Mouse (Mus musculus) embryonic fibroblast, embryonic 13.5 days (primary cell): Measurements from ENCODE around the gene Usp32. TPM values are rescaled to one million over a fixed set of nuclear protein-coding genes. Genes with fewer than 3 reads are reported as not detected.

Experiments used
- H3K27ac ChIP-seq: 2 replicates; pipeline ENCODE4 v1.5.1; 2012; ENCODE audit warnings: low read length, control low read depth, inconsistent platforms; ENCODE audit not compliant: insufficient read depth
- H3K4me1 ChIP-seq: 2 replicates; pipeline ENCODE4 v1.6.1; 2011; ENCODE audit warnings: low read length; ENCODE audit not compliant: control insufficient read depth, insufficient read depth
- H3K4me3 ChIP-seq: 2 replicates; pipeline ENCODE4 v1.5.1; 2011; ENCODE audit warnings: mild to moderate bottlenecking, control low read depth, low read length; ENCODE audit not compliant: insufficient read depth
- CTCF ChIP-seq: IDR thresholded peaks from 2 replicates; pipeline ENCODE4 v1.5.1; 2011; ENCODE audit warnings: mild to moderate bottlenecking, control low read depth, low read length, moderate library complexity, borderline replicate concordance; ENCODE audit not compliant: insufficient read depth
- POLR2A ChIP-seq: IDR thresholded peaks from 2 replicates; pipeline ENCODE4 v1.6.1; 2011; ENCODE audit warnings: low read depth, mild to moderate bottlenecking, control low read depth, low read length, moderate library complexity
- polyA plus RNA-seq: library from polyadenylated mRNA; stranded (reverse); fragments of >200 nt; gene quantifications from 2 replicates; pipeline ENCODE4 v1.2.4, GENCODE M21; 2011; ENCODE audit warnings: low read depth; ENCODE audit not compliant: missing spikeins, insufficient read length

The Usp32 gene
- polyA plus RNA-seq, 1 experiment, result 49.9 TPM

DNA sequence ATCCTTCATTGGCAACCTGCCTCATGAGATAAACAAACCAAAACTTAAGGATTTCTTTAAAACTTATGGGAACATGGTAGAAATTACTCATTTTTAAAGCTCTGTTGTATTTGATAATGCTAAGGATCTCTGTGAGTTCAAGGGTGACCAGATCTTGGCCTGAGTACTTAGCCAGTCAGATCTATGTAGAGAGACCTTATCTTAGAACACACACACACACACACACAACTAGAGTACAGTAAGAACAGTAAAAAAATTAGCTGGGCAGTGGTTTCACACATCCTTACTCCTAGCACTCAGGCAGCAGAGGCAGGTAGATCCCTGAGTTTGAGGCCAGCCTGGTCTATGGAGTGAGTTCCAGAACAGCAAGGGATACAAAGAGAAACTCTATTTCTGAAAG, 53.7 kb downstream of the Usp32 start:
- H3K27ac ChIP-seq, result no peak overlapping the region
- TF ChIP-seq POLR2A, result no peak
- TF ChIP-seq CTCF, result no peak
- H3K4me3 ChIP-seq, result no peak overlapping the region
- H3K4me1 ChIP-seq, result no peaks in the 10 kb centered on the region

DNA sequence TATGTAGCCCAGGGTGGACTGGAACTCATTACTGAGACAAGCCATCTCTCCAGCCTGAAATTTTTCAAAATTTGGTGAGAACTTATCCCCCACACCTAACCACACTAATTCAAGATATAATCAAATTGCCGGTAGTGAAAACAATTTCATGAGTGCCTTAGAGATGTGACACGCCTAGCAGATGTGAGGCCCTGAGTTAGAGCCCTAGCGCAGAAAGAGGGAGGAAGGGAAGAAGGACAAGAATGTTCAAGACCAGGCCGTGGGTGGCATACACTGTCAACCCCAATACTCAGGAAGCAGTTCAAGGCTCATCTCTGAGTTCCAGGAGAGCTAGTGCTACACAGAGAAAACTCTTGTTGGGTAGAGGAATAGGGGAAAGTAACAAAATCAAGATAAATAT, 72.1 kb downstream of the Usp32 start:
- no peak overlapping the region for H3K4me3 ChIP-seq
- no peaks in the 10 kb centered on the region for H3K4me1 ChIP-seq
- no peak overlapping the region for H3K27ac ChIP-seq
- TF ChIP-seq POLR2A (no peak), CTCF (no peak)

DNA sequence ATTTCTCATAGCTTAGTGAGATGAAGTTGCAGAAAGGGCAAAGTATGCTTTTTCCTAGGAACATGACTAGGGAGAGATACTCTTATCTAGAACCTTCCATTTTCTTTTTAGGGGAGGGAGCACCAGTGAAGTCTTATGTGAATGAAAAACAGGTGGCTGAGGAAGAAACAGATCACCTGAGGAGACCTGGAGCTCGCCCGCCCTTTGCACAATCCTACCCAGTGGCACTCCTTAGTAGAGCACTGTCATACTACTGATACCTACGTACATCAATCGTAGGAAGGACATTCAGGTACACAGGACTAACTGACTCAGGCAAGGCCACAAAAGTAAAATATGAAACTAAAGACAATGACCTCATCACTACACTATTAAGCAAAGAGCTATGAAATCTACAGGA, 81.4 kb downstream of the Usp32 start:
- Histone ChIP-seq H3K4me3 (no peak overlapping the region), H3K27ac (no peak overlapping the region), H3K4me1 (no peaks in the 10 kb centered on the region)
- TF ChIP-seq POLR2A (no peak), CTCF (no peak)

DNA sequence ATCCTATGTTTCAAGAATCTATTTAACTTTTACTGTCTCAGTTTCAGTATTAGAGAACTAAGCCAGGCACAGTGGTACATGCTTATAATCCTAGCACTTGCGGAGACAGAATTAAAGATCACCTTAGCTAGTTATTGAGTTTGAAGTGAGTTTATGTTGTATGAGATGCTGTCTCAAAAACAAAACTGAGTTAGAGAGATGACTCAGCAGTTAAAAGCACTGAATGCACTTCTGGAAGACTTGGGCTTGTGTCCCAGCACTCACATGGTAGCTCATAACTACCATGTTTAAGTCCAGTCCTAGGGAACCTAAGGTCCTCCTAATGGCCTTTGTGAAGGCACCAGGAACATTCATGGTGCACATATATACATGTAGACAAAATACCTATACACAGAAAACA, 82.4 kb downstream of the Usp32 start:
- Histone ChIP-seq H3K4me3 (no peak overlapping the region), H3K4me1 (no peaks in the 10 kb centered on the region), H3K27ac (no peak overlapping the region)
- no peak for TF ChIP-seq POLR2A
- no peak for TF ChIP-seq CTCF

DNA sequence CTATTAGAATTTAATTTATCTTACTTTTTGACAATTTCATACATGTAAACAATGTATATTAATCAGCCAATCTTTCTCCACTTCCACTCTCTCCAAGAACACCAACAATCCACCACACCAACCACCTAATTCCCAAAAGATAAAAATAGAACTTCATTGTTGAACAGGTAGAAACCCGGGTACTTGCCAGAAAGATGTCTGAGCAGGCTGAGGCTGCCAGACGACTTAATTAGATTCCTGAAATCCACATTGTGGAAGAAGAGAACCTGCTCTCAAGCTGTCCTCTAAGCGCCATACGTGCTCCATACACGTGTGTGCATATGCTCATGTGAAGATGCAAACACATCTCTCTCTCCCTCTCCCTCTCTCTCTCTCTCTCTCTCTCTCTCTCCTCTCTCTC, 83.1 kb downstream of the Usp32 start:
- Histone ChIP-seq H3K27ac (no peak overlapping the region), H3K4me1 (no peaks in the 10 kb centered on the region)
- no peak for TF ChIP-seq CTCF
- TF ChIP-seq POLR2A, result no peak

DNA sequence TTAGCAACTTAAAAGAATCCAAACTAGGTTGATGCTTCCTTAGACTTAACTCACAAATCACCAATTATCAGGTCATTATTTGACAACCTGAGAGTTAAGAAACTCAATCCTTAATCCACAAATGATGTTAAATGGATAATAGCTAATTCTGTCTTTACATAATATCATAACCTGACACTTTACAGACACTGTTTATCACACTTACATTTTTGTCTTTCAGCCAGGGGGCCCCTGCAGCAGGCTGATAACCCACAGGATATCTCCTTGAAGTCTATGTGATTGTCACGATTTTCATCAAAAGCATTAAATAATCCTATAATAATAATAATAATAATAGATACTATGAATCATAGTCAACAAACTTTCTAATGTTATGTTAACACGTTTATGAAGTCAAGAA, 84.4 kb downstream of the Usp32 start:
- no peak overlapping the region for H3K27ac ChIP-seq
- H3K4me1 ChIP-seq, result no peaks in the 10 kb centered on the region
- TF ChIP-seq POLR2A, result no peak
- TF ChIP-seq CTCF, result no peak
- no peak overlapping the region for H3K4me3 ChIP-seq

More for the DNA sequence above, 83.1 kb downstream of the Usp32 start:
- H3K4me3 ChIP-seq, result no peak overlapping the region

DNA sequence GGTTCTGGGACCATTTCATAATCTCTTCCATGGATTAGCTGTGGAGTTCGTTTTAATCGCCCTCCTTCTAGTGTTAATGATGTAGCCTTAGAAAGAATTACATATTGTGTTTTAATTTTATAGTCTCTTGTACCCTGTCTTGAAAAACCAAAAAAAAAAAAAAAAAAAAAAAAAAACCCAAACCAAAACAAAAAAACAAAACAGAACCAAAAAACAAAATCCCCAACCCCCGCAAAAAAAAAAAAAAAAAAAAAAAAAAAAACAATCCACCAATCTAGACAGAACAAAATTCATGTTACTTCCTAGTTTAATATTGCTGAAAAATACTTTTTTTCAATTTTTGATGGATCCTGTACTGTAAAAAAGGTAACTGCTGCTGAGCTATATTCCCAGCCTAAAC, 100.7 kb downstream of the Usp32 start:
- TF ChIP-seq CTCF (no peak), POLR2A (no peak)
- Histone ChIP-seq H3K4me1 (no peaks in the 10 kb centered on the region), H3K4me3 (no peak overlapping the region)

DNA sequence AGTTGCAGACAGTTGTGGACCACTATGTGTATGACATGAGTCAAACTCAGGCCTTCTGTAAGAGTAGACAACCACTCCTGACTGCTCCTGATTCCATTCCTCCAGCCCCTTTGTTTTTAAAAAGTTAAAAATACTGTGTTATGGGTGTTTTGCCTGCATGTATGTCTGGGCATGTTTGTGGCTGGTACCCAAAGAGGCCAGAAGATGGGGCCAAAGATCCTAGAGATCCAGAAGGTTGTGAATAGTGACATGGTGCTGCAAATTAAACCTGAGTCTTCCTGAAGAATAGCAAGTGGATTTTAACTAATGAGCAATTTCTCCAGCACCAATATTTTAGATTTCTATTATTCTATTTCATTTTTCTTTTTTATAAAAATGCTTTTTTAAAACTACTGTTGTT, 126.8 kb downstream of the Usp32 start:
- Histone ChIP-seq H3K4me1 (no peaks in the 10 kb centered on the region), H3K27ac (no peak overlapping the region), H3K4me3 (no peak overlapping the region)
- TF ChIP-seq CTCF (no peak), POLR2A (no peak)

More for the DNA sequence above, 100.7 kb downstream of the Usp32 start:
- no peak overlapping the region for H3K27ac ChIP-seq

DNA sequence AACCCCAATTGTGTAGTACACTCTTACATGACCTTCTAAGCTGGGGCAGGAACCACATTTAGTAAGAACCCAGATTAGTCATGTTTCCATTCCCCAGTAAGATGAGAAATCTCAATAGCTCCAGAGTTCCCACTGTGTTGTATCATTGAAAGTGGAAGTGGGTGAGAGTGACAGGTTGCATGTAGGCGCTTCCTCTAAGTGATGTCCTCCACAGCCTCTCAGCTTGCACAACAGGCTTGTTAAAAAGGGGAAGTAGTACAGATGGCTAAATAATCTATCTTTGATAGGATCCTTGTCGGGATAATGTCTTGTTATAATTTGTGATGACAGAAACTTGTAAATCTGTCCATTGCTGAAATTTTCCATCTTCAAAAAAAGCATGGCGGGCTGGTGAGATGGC, 136.4 kb downstream of the Usp32 start:
- Histone ChIP-seq H3K4me1 (no peaks in the 10 kb centered on the region), H3K27ac (no peak overlapping the region), H3K4me3 (no peak overlapping the region)
- TF ChIP-seq CTCF (no peak), POLR2A (no peak)

DNA sequence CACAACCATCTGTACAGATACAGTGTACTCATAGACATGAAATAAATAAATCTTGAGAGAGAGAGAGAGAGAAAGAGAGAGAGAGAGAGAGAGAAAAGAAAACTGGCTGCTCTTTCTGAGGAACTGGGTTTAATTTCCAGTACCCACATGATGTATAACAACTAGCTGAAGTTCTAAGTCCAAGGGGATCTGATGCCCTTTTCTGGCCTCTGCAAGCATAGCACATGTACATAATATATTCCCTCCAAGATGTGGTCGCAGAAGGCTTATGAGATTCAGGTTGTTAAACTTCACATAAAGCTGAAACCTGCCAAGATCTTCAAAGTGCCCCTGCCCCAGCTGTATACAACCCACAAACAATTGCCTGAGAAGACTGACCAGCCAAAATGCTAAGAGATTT, 144.7 kb downstream of the Usp32 start:
- Histone ChIP-seq H3K4me3 (no peak overlapping the region), H3K27ac (no peak overlapping the region), H3K4me1 (no peaks in the 10 kb centered on the region)
- no peak for TF ChIP-seq CTCF
- no peak for TF ChIP-seq POLR2A

DNA sequence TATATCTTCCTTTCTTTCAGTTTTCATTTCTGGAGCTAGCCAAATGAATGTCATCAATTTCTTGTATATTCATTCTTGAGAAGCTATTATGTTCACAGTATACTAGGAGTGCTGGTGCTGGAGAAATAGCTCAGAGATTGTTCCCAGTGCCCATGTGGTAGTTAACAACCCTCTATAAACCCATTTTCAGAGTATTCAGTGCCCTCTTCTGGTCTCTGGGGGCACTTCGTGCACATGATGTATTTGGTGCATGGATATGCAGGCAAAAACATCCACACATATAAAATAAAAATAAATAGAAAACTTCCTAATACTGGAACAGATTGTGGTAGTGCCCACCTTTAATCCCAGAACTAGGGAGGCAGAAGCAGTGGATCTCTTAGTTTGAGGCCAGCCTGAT, 147.0 kb downstream of the Usp32 start:
- no peak for TF ChIP-seq CTCF
- no peak for TF ChIP-seq POLR2A
- H3K4me3 ChIP-seq, result no peak overlapping the region
- H3K4me1 ChIP-seq, result no peaks in the 10 kb centered on the region
- H3K27ac ChIP-seq, result no peak overlapping the region
